In the genomic region with DNA sequence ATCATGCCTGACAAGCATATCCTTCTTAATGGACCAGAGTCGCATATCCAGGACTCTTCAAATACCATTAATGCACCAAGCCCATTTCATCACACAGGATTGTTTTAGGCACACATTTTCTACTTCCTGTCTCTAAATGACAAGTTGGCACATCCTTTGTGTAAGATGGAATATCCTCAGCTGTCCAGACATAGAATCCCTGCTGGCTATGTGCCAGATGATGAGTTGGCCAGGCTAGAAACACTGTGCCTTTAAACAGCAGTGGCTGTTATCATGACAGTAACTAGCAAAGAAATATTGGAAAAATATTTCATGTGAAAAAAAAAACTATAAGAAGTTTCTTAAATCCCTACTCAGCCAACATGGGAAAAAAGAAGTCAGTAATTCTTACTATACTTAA, we compare ENCODE assay signal across 15 mouse cellular contexts. TPM values are rescaled to one million over a fixed set of nuclear protein-coding genes. Genes with fewer than 3 reads are reported as not detected.
DNase-seq lines count a peak whose midpoint lies in the region; ATAC-seq and TF ChIP-seq lines count a peak whose summit lies in the region.
"Had no signal": no experiment of that assay in that cellular context is flagged by ENCODE, and none has a peak within 500 bp of the region (broad histone marks: within the 10 kb centered on the region; RNA-seq: fewer than 3 reads in every experiment).

No protein-coding gene starts in this region.

- H3K9me3 ChIP-seq in forebrain, embryonic 14.5 days (replicated peaks; ENCODE audit: control insufficient read depth, low read length), result no peaks in the 10 kb centered on the region
- H3K9me3 ChIP-seq in forebrain, embryonic 15.5 days, result no peaks in the 10 kb centered on the region
- H3K9me3 ChIP-seq: heart, embryonic 15.5 days; kidney, embryonic 15.5 days; limb, embryonic 12.5 days had no signal

- H3K4me3 ChIP-seq in forebrain, embryonic 14.5 days (ENCODE audit: low read depth, low read length), result no peak overlapping the region
- H3K4me3 ChIP-seq in forebrain, embryonic 15.5 days, result no peak overlapping the region
- no peak overlapping the region for H3K4me3 ChIP-seq in gastrocnemius, adult 2 months
- H3K4me3 ChIP-seq: heart, embryonic 15.5 days; kidney, embryonic 15.5 days; limb, embryonic 12.5 days had no signal

- peak; percentile 14 for DNase-seq in forebrain, embryonic 14.5 days (ENCODE audit: low spot score)
- DNase-seq in left cerebral cortex, postnatal 25 days (ENCODE audit: low spot score in 2 of 2), result peak; percentile 29 to 53
- DNase-seq in left cerebral cortex, adult 8-10 months (ENCODE audit: low spot score in 2 of 2), result no peak
- DNase-seq in right cerebral cortex, postnatal 14 days, result peak; percentile 10
- no peak for DNase-seq in right cerebral cortex, postnatal 4 days
- DNase-seq in gastrocnemius, adult 2 months, result no peak
- DNase-seq: layer of hippocampus, adult 9-11 months; liver, postnatal 0 days; thymus, postnatal 36 days had no signal

- H3K4me2 ChIP-seq in forebrain, embryonic 14.5 days (ENCODE audit: low read length), result no peak overlapping the region
- H3K4me2 ChIP-seq in forebrain, embryonic 15.5 days (replicated peaks), result no peak overlapping the region
- H3K4me2 ChIP-seq: heart, embryonic 15.5 days; kidney, embryonic 15.5 days; limb, embryonic 12.5 days; midbrain, embryonic 11.5 days had no signal

- no peaks in the 10 kb centered on the region for H3K27me3 ChIP-seq in forebrain, embryonic 14.5 days (replicated peaks; ENCODE audit: control insufficient read depth, insufficient read depth, low read length)
- H3K27me3 ChIP-seq in forebrain, embryonic 15.5 days, result no peaks in the 10 kb centered on the region
- H3K27me3 ChIP-seq: heart, embryonic 15.5 days; kidney, embryonic 15.5 days; limb, embryonic 12.5 days had no signal

- no peaks in the 10 kb centered on the region for H3K4me1 ChIP-seq in forebrain, embryonic 14.5 days (ENCODE audit: control insufficient read depth, insufficient read depth, low read length)
- no peaks in the 10 kb centered on the region for H3K4me1 ChIP-seq in forebrain, embryonic 15.5 days
- H3K4me1 ChIP-seq: heart, embryonic 15.5 days; kidney, embryonic 15.5 days; limb, embryonic 12.5 days had no signal

- no peaks in the 10 kb centered on the region for H3K36me3 ChIP-seq in forebrain, embryonic 14.5 days (ENCODE audit: control insufficient read depth, insufficient read depth, low read length)
- no peaks in the 10 kb centered on the region for H3K36me3 ChIP-seq in forebrain, embryonic 15.5 days
- H3K36me3 ChIP-seq: heart, embryonic 15.5 days; kidney, embryonic 15.5 days; limb, embryonic 12.5 days had no signal

- TF ChIP-seq CTCF in gastrocnemius, adult 2 months (IDR thresholded peaks at IDR 0.05), result no peak

- no peak overlapping the region for H3K27ac ChIP-seq in forebrain, embryonic 14.5 days (ENCODE audit: low read depth, low read length)
- H3K27ac ChIP-seq in forebrain, embryonic 15.5 days (replicated peaks), result no peak overlapping the region
- no peak overlapping the region for H3K27ac ChIP-seq in gastrocnemius, adult 2 months
- H3K27ac ChIP-seq: heart, embryonic 15.5 days; kidney, embryonic 15.5 days; limb, embryonic 12.5 days had no signal

- no peak overlapping the region for H3K9ac ChIP-seq in forebrain, embryonic 14.5 days (ENCODE audit: low read length)
- no peak overlapping the region for H3K9ac ChIP-seq in forebrain, embryonic 15.5 days (replicated peaks)
- H3K9ac ChIP-seq: heart, embryonic 15.5 days; kidney, embryonic 15.5 days; limb, embryonic 12.5 days; liver, postnatal 0 days had no signal

- ATAC-seq in forebrain, embryonic 14.5 days, result no peak
- no peak for ATAC-seq in forebrain, embryonic 15.5 days (replicated peaks)
- ATAC-seq: liver, postnatal 0 days had no signal

- 89% methylated on average over 1 of the region's 1 CpGs for WGBS in forebrain, embryonic 14.5 days
- 73% methylated on average over 1 of the region's 1 CpGs for WGBS in forebrain, embryonic 15.5 days

- intact Hi-C loops in left cerebral cortex, postnatal 25 days (cut with DNase I), result no loop called here
- intact Hi-C loops in gastrocnemius, adult 2 months (cut with DNase I), result no loop called here

RNA-seq across cellular contexts. Expression of a gene that starts 35.4 kb away (rescaled TPM):
- 1.7 and 4.0 TPM in 2 replicates for polyA plus RNA-seq in forebrain, embryonic 14.5 days (2014; fragmentation: Nextera tagmentation; extraction: Ambion mirVana)
- 4.3 TPM in 2 replicates for polyA plus RNA-seq in forebrain, embryonic 15.5 days (2015; fragmentation: Nextera tagmentation; extraction: Ambion mirVana)
- total RNA-seq in left cerebral cortex, postnatal 25 days (2021), result 10 to 100 TPM; 42.7 to 57.6 TPM
- 10 to 100 TPM; 64.9 to 83.1 (median 70.7) TPM for total RNA-seq in left cerebral cortex, adult 8-10 months (2022)
- 1 to 10 TPM; 5.1 to 7.9 TPM for total RNA-seq in gastrocnemius, adult 2 months (2021)
- total RNA-seq: granulocyte monocyte progenitor cell, adult 5-6 weeks had no signal

Comparison
In these comparisons a context has a peak if more than half of its experiments do, and no peak if none do; other contexts are left out.
1. DNase-seq: peak in forebrain, embryonic 14.5 days (single experiment), left cerebral cortex, postnatal 25 days (2 of 2) and right cerebral cortex, postnatal 14 days (single experiment); none in left cerebral cortex, adult 8-10 months (0 of 2), right cerebral cortex, postnatal 4 days (single experiment) and gastrocnemius, adult 2 months (single experiment).
2. RNA of a gene that starts 35.4 kb away (total RNA-seq): 64.9 to 83.1 TPM in left cerebral cortex, adult 8-10 months and 42.7 to 57.6 TPM in left cerebral cortex, postnatal 25 days; 5.1 to 7.9 TPM in gastrocnemius, adult 2 months; every median in the first group is over 4 times any median in the second.